Mouse (Mus musculus) T-helper 2 cell (primary cell): ENCODE measurements around the gene Foxo3.

Experiments
- in situ Hi-C: fragments of 300-600 bp; cut with MboI, MseI; formaldehyde crosslinking; loops from one replicate; pipeline ENCODE4 v1.15.1; 2025; ENCODE audit warnings: high pct_unique_total_duplicates

The Foxo3 gene

GRCm38 (mm10) chr10:42232977-42233376 is 43.6 kb downstream of the Foxo3 start:
- in situ Hi-C loops: no loop called here

GRCm38 (mm10) chr10:42231847-42232246 is 44.7 kb downstream of the Foxo3 start:
- in situ Hi-C loops: no loop called here

- in situ Hi-C loops: no loop called here
Measured at GRCm38 (mm10) chr10:42231100-42231541, 45.4 kb downstream of the Foxo3 start.

- in situ Hi-C loops: no loop called here
Measured at GRCm38 (mm10) chr10:42230471-42231099, 46.0 kb downstream of the Foxo3 start.

- in situ Hi-C loops: no loop called here
Measured at GRCm38 (mm10) chr10:42227751-42228241, 48.8 kb downstream of the Foxo3 start.

GRCm38 (mm10) chr10:42226176-42226575 is 50.4 kb downstream of the Foxo3 start:
- in situ Hi-C loops: no loop called here

GRCm38 (mm10) chr10:42225184-42225935 is 51.2 kb downstream of the Foxo3 start:
- in situ Hi-C loops: no loop called here

- in situ Hi-C loops: no loop called here
Measured at GRCm38 (mm10) chr10:42221996-42222395, 54.6 kb downstream of the Foxo3 start.

GRCm38 (mm10) chr10:42221136-42221891 is 55.2 kb downstream of the Foxo3 start:
- in situ Hi-C loops: no loop called here

- in situ Hi-C loops: no loop called here
Measured at GRCm38 (mm10) chr10:42220418-42220952, 56.1 kb downstream of the Foxo3 start.

GRCm38 (mm10) chr10:42211407-42211806 is 65.1 kb downstream of the Foxo3 start:
- in situ Hi-C loops: no loop called here

GRCm38 (mm10) chr10:42210641-42211040 is 65.9 kb downstream of the Foxo3 start:
- in situ Hi-C loops: no loop called here

GRCm38 (mm10) chr10:42209809-42210208 is 66.7 kb downstream of the Foxo3 start:
- in situ Hi-C loops: no loop called here

- in situ Hi-C loops: no loop called here
Measured at GRCm38 (mm10) chr10:42207612-42208011, 68.9 kb downstream of the Foxo3 start.

GRCm38 (mm10) chr10:42204768-42205412 is 71.7 kb downstream of the Foxo3 start:
- in situ Hi-C loops: no loop called here

- in situ Hi-C loops: no loop called here
Measured at GRCm38 (mm10) chr10:42203321-42204155, 73.0 kb downstream of the Foxo3 start.

- in situ Hi-C loops: no loop called here
Measured at GRCm38 (mm10) chr10:42202561-42202960, 74.0 kb downstream of the Foxo3 start.

- in situ Hi-C loops: no loop called here
Measured at GRCm38 (mm10) chr10:42199472-42199871, 77.1 kb downstream of the Foxo3 start.

GRCm38 (mm10) chr10:42198682-42199081 is 77.9 kb downstream of the Foxo3 start:
- in situ Hi-C loops: no loop called here

GRCm38 (mm10) chr10:42194784-42195183 is 81.8 kb downstream of the Foxo3 start:
- in situ Hi-C loops: no loop called here

- in situ Hi-C loops: no loop called here
Measured at GRCm38 (mm10) chr10:42193981-42194380, 82.6 kb downstream of the Foxo3 start.
